Mouse (Mus musculus) brown adipose tissue, adult 24 weeks (tissue): ENCODE measurements around the gene Rabgap1l. TPM values are rescaled to one million over a fixed set of nuclear protein-coding genes. Genes with fewer than 3 reads are reported as not detected.
"Not testable (repeated sequence)": the region's sequence is repeated elsewhere in the genome, so short reads cannot be mapped to it uniquely, and the experiment has no call there.

Source experiments
- H3K27ac ChIP-seq: fragments of 200-500 bp; replicated peaks from 2 replicates; pipeline ENCODE4 v1.5.1; 2012; ENCODE audit warnings: low read depth, mild to moderate bottlenecking, low read length
- H3K4me1 ChIP-seq: fragments of 200-500 bp; 2 replicates; pipeline ENCODE4 v1.6.1; 2012; ENCODE audit warnings: low read length, mixed read lengths; ENCODE audit not compliant: control insufficient read depth, insufficient read depth, insufficient read length
- H3K4me3 ChIP-seq: fragments of 200-500 bp; 2 replicates; pipeline ENCODE4 v1.5.1; 2012; ENCODE audit warnings: low read depth, mild to moderate bottlenecking, low read length, moderate library complexity; ENCODE audit not compliant: insufficient read depth
- polyA plus RNA-seq: library from polyadenylated mRNA; stranded (reverse); fragments of >200 nt; gene quantifications from 2 replicates; pipeline ENCODE4 v1.2.4, GENCODE M21; 2012; ENCODE audit not compliant: missing spikeins, insufficient read depth, insufficient read length

Rabgap1l gene
- polyA plus RNA-seq, 1 experiment = 26.9 TPM

GRCm38 (mm10) chr1:160460346-160460745 is 332.7 kb downstream of the Rabgap1l start:
- H3K4me3 ChIP-seq = no peak overlapping the region
- H3K27ac ChIP-seq = no peak overlapping the region
- H3K4me1 ChIP-seq = no peaks in the 10 kb centered on the region

DNA sequence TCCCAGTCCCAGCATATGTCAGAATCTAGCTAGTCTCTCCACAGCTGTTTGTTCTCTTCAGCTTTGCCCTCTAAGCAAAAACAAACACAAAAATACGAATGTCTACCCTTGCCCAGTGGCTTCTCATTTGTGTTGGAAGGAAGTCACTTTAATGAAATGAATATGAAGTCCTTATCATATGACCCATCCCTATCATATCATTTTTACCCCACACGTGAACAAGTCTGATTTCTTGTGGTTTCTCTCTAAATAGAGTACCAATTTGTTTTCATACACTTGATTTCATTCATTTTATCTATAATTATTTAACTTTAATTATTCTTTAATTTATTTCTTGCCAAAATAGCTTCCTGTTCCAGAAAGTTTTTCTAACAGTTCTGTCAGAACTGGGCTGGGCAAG is 341.3 kb downstream of the Rabgap1l start:
- H3K27ac ChIP-seq = no peak overlapping the region

GRCm38 (mm10) chr1:160448681-160449080 is 344.3 kb downstream of the Rabgap1l start:
- H3K4me3 ChIP-seq = no peak overlapping the region
- no peak overlapping the region for H3K27ac ChIP-seq
- H3K4me1 ChIP-seq = no peaks in the 10 kb centered on the region

More for the DNA sequence above, 341.3 kb downstream of the Rabgap1l start:
- H3K4me3 ChIP-seq = no peak overlapping the region
- H3K4me1 ChIP-seq = no peaks in the 10 kb centered on the region

DNA sequence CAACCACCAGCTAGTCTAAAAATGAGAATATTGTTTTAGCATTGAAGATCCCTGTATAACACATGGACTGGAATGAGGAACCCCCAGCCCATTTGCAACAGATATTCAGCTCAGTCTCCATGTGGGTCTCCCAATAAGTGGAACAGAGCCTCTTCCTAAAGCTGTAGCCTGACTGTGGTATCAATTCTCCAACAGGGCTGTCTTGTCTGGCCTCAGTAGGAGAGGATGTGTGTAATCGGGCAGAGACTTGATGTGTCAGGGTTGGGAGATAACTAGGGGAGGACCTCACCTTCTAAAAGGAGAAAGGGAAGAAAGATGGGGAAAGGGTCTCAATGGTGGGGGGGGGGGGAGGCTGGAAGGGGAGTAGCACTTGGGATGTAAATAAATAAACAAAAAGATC is 346.2 kb downstream of the Rabgap1l start:
- no peak overlapping the region for H3K4me3 ChIP-seq
- no peak overlapping the region for H3K27ac ChIP-seq
- no peaks in the 10 kb centered on the region for H3K4me1 ChIP-seq

- H3K4me3 ChIP-seq = no peak overlapping the region
- H3K27ac ChIP-seq = no peak overlapping the region
- H3K4me1 ChIP-seq = no peaks in the 10 kb centered on the region
Observed at GRCm38 (mm10) chr1:160443506-160443905, 349.5 kb downstream of the Rabgap1l start.

DNA sequence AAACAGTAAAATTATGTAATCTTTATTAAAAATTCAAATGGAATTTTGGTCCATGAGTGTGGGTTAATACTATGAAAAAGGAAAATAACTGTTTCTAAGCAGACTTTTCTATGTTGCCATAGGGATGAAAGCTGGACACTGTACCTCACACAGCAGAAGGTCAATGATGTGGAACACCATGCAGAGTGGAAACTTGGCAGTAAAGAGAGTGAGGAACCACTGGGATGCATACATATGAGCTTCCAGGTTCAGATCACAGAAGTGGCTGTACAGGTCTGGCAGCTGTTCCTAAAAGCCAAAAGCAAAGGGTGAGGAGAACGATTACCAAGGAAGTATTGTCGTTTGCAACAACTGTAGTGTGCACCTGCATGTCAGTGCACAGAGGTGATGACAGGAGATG is 351.3 kb downstream of the Rabgap1l start:
- Histone ChIP-seq H3K4me3 (no peak overlapping the region), H3K4me1 (no peaks in the 10 kb centered on the region), H3K27ac (no peak overlapping the region)

DNA sequence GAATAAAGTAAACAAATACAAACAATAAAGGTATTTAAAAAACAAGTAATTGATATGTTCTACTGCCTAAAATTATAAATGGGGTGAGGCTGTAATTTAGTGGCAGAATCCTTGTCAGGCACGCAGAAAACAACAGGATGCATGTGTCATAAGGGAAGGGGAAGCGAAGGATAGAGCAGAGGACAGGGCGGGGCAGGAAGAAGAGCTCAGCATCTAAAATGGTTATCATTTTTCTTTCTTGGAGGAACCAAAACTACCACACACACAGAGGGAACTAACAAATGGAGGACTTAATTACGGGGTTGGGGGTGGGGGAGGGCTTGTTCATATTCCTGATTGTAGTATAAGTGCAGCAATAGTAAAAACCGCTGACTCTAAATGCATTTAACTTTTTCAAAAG is 351.9 kb downstream of the Rabgap1l start:
- Histone ChIP-seq H3K4me1 (no peaks in the 10 kb centered on the region), H3K27ac (no peak overlapping the region), H3K4me3 (no peak overlapping the region)

DNA sequence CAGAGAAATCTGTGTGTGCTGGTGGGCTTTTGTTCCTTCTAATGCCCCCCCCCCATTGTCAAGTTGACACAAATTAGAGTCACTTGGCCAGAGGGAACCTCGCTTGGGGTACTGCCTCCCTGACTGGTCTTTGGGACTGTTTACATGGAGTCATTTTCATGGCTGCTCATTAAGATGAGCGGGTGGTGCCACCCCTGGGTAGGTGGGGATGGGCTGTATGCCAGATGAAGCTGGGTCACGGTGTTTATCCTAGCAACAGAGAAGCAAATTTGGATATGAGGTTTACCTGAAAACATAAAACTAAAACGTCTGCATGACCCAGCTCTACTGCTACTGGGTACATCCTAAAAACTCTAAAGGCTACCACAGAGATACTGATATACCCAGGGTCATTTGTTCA is 354.2 kb downstream of the Rabgap1l start:
- no peak overlapping the region for H3K4me3 ChIP-seq
- H3K4me1 ChIP-seq = no peaks in the 10 kb centered on the region
- H3K27ac ChIP-seq = no peak overlapping the region

DNA sequence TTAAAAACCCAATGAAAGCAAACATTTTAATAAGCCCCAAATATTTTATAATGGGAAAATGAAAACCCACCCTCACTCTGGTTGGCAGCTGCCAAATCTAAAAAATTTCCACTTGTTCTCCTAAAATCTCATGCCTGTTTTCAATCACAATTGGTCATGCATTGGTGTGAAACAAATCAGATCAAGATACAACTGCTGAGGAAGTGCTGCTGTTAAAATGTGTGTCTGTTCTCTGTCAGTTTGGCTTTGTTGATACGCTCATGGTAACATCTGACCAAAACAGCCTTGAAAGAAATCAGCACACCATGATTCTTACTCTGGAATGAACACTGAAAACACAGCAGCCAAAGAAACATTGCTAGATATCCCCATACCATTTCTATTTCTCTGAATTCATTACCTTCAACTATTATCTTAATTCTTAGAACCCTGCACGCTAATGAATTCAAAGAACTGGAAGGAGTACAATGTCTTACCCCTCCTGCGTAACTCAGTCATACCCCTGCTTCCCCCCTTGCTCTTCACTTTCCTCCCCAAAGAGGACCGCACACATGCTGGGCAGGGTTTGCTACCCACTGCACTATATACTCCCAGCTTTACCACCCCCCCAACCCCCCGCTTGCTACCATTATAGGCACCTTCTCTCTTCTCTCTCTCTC is 375.7 kb downstream of the Rabgap1l start:
- H3K4me1 ChIP-seq = no peaks in the 10 kb centered on the region
- no peak overlapping the region for H3K27ac ChIP-seq
- no peak overlapping the region for H3K4me3 ChIP-seq

DNA sequence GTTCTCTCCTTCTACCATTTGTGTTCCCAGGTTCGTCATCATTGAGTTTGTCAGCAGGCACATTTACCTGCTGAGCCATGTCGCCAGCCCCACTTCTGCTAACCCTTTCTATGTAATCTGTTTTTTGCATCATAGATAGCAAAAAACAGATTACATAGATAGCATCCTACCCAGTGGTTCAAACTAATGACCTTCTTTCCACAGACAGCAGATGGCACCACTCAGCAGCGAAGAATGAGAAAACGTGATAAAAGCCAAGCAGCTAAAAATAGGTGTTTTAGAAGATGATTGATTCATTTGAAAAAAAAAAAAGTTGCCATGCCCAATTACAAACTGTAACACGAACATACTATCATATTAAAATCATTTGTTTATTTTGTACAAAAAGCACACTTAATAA is 382.2 kb downstream of the Rabgap1l start:
- H3K4me1 ChIP-seq = no peaks in the 10 kb centered on the region
- H3K4me3 ChIP-seq = no peak overlapping the region
- no peak overlapping the region for H3K27ac ChIP-seq

DNA sequence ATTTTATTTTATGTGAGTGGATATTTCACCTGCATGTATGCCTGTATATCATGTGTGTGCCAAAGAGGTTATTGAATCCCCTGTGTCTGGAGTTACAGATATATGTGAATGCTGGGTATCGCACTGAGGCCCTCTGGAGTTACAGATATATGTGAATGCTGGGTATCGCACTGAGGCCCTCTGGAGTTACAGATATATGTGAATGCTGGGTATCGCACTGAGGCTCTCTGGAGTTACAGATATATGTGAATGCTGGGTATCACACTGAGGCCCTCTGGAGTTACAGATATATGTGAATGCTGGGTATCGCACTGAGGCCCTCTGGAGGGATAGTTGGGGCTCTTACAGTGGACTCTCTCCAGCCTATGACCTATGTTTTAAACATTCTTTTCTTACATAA is 383.3 kb downstream of the Rabgap1l start:
- H3K27ac ChIP-seq, H3K4me3 ChIP-seq, H3K4me1 ChIP-seq: not testable (repeated sequence)

- H3K4me3 ChIP-seq = no peak overlapping the region
- no peak overlapping the region for H3K27ac ChIP-seq
Observed at GRCm38 (mm10) chr1:160409123-160409522, 383.9 kb downstream of the Rabgap1l start.

DNA sequence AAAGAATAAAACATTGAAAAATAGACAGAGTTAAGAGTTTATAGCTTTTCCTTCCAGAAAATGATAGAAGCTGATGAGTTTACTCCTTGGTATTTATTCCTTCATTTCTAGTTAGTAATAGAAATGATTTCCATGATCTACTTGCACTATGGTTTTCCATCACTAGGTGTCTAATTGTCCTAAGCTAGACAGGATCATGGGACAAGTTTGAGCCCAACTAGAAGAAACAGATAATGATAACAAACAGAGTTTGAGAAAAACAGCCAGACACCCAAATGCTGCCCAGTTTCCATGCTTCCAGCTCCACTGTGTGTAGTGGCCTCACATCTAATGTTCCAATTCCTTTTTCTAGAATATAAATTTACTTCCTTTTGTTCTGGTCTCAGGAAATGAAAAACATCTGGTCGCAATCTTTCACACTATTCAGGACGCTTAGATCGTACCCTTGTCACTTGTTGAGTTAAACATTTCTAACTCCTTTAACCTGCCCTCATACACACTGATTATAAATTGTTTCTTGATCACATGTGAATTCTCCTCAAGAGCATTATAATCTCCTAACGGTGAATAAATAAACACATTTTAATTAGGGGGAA is 384.6 kb downstream of the Rabgap1l start:
- no peaks in the 10 kb centered on the region for H3K4me1 ChIP-seq
- no peak overlapping the region for H3K27ac ChIP-seq
- H3K4me3 ChIP-seq = no peak overlapping the region

More at GRCm38 (mm10) chr1:160409123-160409522, 383.9 kb downstream of the Rabgap1l start:
- no peaks in the 10 kb centered on the region for H3K4me1 ChIP-seq

DNA sequence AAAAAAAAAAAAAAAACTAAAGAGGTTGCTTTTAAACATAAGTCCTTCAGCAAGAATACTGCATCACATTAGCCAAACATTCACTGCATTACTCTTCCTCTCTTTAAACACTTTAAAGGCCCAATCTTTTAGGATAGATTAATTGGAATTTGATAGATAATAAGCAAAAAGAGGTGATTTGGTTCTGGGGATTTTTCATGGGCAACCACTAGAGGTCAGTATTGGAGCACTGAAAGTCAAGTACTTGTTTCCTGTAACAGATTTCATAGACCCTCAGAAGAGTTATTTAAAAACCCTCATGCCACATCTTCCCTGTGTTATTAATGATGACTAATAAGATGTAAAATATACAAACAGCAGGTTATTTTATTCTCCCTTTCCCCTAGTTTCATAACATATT is 393.6 kb downstream of the Rabgap1l start:
- Histone ChIP-seq H3K4me1 (no peaks in the 10 kb centered on the region), H3K4me3 (no peak overlapping the region), H3K27ac (no peak overlapping the region)

- Histone ChIP-seq H3K4me1 (no peaks in the 10 kb centered on the region), H3K4me3 (no peak overlapping the region), H3K27ac (no peak overlapping the region)
Observed at GRCm38 (mm10) chr1:160397037-160397436, 396.0 kb downstream of the Rabgap1l start.

DNA sequence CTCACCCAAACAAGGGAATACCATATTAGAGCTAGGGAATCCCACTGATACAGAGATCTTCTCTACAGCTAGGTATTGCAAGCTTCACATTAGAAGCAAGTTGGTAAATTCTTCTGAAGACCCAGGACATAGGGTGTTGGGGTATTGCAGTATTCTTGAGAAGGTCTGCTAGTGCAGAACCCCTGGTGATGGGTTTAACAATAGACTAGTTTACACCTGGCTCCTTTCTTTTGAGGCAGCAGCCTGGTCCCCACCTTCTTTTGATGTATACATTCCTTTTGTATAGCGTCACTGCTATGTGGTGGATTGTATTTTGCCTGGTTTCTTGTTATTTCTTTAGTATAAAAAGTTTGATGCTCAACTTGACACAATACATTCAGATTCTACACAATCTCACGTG is 405.6 kb downstream of the Rabgap1l start:
- H3K27ac ChIP-seq = no peak overlapping the region
- no peaks in the 10 kb centered on the region for H3K4me1 ChIP-seq
- H3K4me3 ChIP-seq = no peak overlapping the region
